Mouse (Mus musculus): ENCODE measurements around the gene Tax1bp1. TPM values are rescaled to one million over a fixed set of nuclear protein-coding genes. Genes with fewer than 3 reads are reported as not detected.

Gene Tax1bp1
- polyA plus RNA-seq, 1 experiment from 2014 or later, result 131 TPM

- Histone ChIP-seq H3K9ac (replicated peaks; ENCODE audit: low read depth, low read length) (no peak overlapping the region), H3K4me1 (ENCODE audit: control insufficient read depth, insufficient read depth, low read length) (peaks cover 21% of the 10 kb centered on the region), H3K27me3 (ENCODE audit: control insufficient read depth, insufficient read depth, low read length) (no peaks in the 10 kb centered on the region), H3K36me3 (ENCODE audit: control insufficient read depth, insufficient read depth, low read length) (no peaks in the 10 kb centered on the region), H3K4me2 (replicated peaks; ENCODE audit: low read depth, low read length) (0 out of 2 replicates have a peak overlapping the region, but pooled peaks have one; percentile 19), H3K4me3 (ENCODE audit: low read depth, low read length) (no peak overlapping the region), H3K27ac (ENCODE audit: low read length) (peak overlapping the region; percentile 34; the same call in 1 of the 2 replicates), H3K9me3 (ENCODE audit: control insufficient read depth, low read depth, low read length) (no peaks in the 10 kb centered on the region)
- WGBS, result 29% methylated on average over 16 of the region's 16 CpGs
- no peak for ATAC-seq (ENCODE audit: insufficient number of reproducible peaks, insufficient read depth, low FRiP score, low read depth)
Measured at GRCm38 (mm10) chr6:52795029-52795841, 81.7 kb downstream of the Tax1bp1 start.

- WGBS, result 67% methylated on average over 9 of the region's 9 CpGs
- H3K36me3 ChIP-seq (ENCODE audit: control insufficient read depth, insufficient read depth, low read length), result no peaks in the 10 kb centered on the region
- peaks cover 21% of the 10 kb centered on the region for H3K4me1 ChIP-seq (ENCODE audit: control insufficient read depth, insufficient read depth, low read length)
- H3K9ac ChIP-seq (replicated peaks; ENCODE audit: low read depth, low read length), result no peak overlapping the region
- ATAC-seq (ENCODE audit: insufficient number of reproducible peaks, insufficient read depth, low FRiP score, low read depth), result no peak
- H3K4me3 ChIP-seq (ENCODE audit: low read depth, low read length), result no peak overlapping the region
- no peaks in the 10 kb centered on the region for H3K27me3 ChIP-seq (ENCODE audit: control insufficient read depth, insufficient read depth, low read length)
- no peaks in the 10 kb centered on the region for H3K9me3 ChIP-seq (ENCODE audit: control insufficient read depth, low read depth, low read length)
- H3K27ac ChIP-seq (ENCODE audit: low read length), result peak overlapping the region; percentile 34; the same call in 1 of the 2 replicates
- no peak overlapping the region for H3K4me2 ChIP-seq (replicated peaks; ENCODE audit: low read depth, low read length)
Measured at GRCm38 (mm10) chr6:52796035-52796598, 82.6 kb downstream of the Tax1bp1 start.

GRCm38 (mm10) chr6:52796691-52797090, 83.2 kb downstream of the Tax1bp1 start:
- Histone ChIP-seq H3K27me3 (ENCODE audit: control insufficient read depth, insufficient read depth, low read length) (no peaks in the 10 kb centered on the region), H3K9ac (replicated peaks; ENCODE audit: low read depth, low read length) (no peak overlapping the region), H3K4me3 (ENCODE audit: low read depth, low read length) (no peak overlapping the region), H3K4me1 (ENCODE audit: control insufficient read depth, insufficient read depth, low read length) (peaks cover 21% of the 10 kb centered on the region), H3K27ac (ENCODE audit: low read length) (no peak overlapping the region), H3K36me3 (ENCODE audit: control insufficient read depth, insufficient read depth, low read length) (no peaks in the 10 kb centered on the region), H3K9me3 (ENCODE audit: control insufficient read depth, low read depth, low read length) (no peaks in the 10 kb centered on the region), H3K4me2 (replicated peaks; ENCODE audit: low read depth, low read length) (no peak overlapping the region)
- 63% methylated on average over 1 of the region's 1 CpGs for WGBS
- no peak for ATAC-seq (ENCODE audit: insufficient number of reproducible peaks, insufficient read depth, low FRiP score, low read depth)

- Histone ChIP-seq H3K36me3 (ENCODE audit: control insufficient read depth, insufficient read depth, low read length) (no peaks in the 10 kb centered on the region), H3K27ac (ENCODE audit: low read length) (no peak overlapping the region)
- ATAC-seq (ENCODE audit: insufficient number of reproducible peaks, insufficient read depth, low FRiP score, low read depth), result no peak
Measured at GRCm38 (mm10) chr6:52797252-52797800, 83.8 kb downstream of the Tax1bp1 start.

GRCm38 (mm10) chr6:52802181-52802580, 88.7 kb downstream of the Tax1bp1 start:
- Histone ChIP-seq H3K27ac (ENCODE audit: low read length) (no peak overlapping the region), H3K4me3 (ENCODE audit: low read depth, low read length) (no peak overlapping the region), H3K4me1 (ENCODE audit: control insufficient read depth, insufficient read depth, low read length) (no peaks in the 10 kb centered on the region), H3K4me2 (replicated peaks; ENCODE audit: low read depth, low read length) (no peak overlapping the region), H3K36me3 (ENCODE audit: control insufficient read depth, insufficient read depth, low read length) (no peaks in the 10 kb centered on the region), H3K9ac (replicated peaks; ENCODE audit: low read depth, low read length) (no peak overlapping the region), H3K27me3 (ENCODE audit: control insufficient read depth, insufficient read depth, low read length) (no peaks in the 10 kb centered on the region), H3K9me3 (ENCODE audit: control insufficient read depth, low read depth, low read length) (no peaks in the 10 kb centered on the region)
- ATAC-seq (ENCODE audit: insufficient number of reproducible peaks, insufficient read depth, low FRiP score, low read depth), result no peak
- WGBS, result 51% methylated on average over 9 of the region's 9 CpGs

More at GRCm38 (mm10) chr6:52797252-52797800, 83.8 kb downstream of the Tax1bp1 start:
- 59% methylated on average over 6 of the region's 6 CpGs for WGBS
- Histone ChIP-seq H3K9ac (replicated peaks; ENCODE audit: low read depth, low read length) (no peak overlapping the region), H3K4me2 (replicated peaks; ENCODE audit: low read depth, low read length) (no peak overlapping the region), H3K4me1 (ENCODE audit: control insufficient read depth, insufficient read depth, low read length) (peaks cover 21% of the 10 kb centered on the region), H3K4me3 (ENCODE audit: low read depth, low read length) (no peak overlapping the region), H3K27me3 (ENCODE audit: control insufficient read depth, insufficient read depth, low read length) (no peaks in the 10 kb centered on the region), H3K9me3 (ENCODE audit: control insufficient read depth, low read depth, low read length) (no peaks in the 10 kb centered on the region)

GRCm38 (mm10) chr6:52805237-52805856, 91.8 kb downstream of the Tax1bp1 start:
- WGBS, result 70% methylated on average over 3 of the region's 3 CpGs
- H3K4me2 ChIP-seq (replicated peaks; ENCODE audit: low read depth, low read length), result no peak overlapping the region
- no peaks in the 10 kb centered on the region for H3K36me3 ChIP-seq (ENCODE audit: control insufficient read depth, insufficient read depth, low read length)
- H3K27ac ChIP-seq (ENCODE audit: low read length), result no peak overlapping the region
- no peaks in the 10 kb centered on the region for H3K9me3 ChIP-seq (ENCODE audit: control insufficient read depth, low read depth, low read length)
- H3K4me3 ChIP-seq (ENCODE audit: low read depth, low read length), result no peak overlapping the region
- no peak overlapping the region for H3K9ac ChIP-seq (replicated peaks; ENCODE audit: low read depth, low read length)
- H3K27me3 ChIP-seq (ENCODE audit: control insufficient read depth, insufficient read depth, low read length), result no peaks in the 10 kb centered on the region
- no peak for ATAC-seq (ENCODE audit: insufficient number of reproducible peaks, insufficient read depth, low FRiP score, low read depth)
- no peaks in the 10 kb centered on the region for H3K4me1 ChIP-seq (ENCODE audit: control insufficient read depth, insufficient read depth, low read length)

Other genes starting within 250 kb of the Tax1bp1 start
- 60.9 and 61.8 TPM in 2 replicates for gene Hibadh, start 73.3 kb upstream of the Tax1bp1 start, polyA plus RNA-seq (2014; fragmentation: Nextera tagmentation; extraction: Ambion mirVana)

Measured in stomach, embryonic 14.5 days (tissue).